Comparison of ENCODE assay signal across 9 mouse cellular contexts in the genomic region with DNA sequence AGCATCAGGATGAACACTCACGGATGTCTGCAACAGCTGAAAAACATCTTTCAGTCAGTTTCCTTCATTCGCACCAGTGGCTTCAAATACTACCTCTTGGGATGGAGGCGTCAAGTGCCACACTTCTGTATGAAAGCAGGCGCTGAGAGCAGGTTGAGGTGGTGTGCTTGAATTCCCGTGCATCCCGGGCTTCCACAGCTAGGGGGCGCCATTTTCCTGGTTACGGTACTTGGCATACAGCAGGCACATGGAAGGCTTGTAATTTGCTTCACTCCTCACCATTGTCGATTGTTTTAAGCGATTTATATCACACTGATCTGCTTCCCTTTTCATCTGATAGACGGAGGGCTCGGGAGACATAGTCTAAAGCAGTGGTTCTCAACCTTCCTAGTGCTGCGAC. TPM values are rescaled to one million over a fixed set of nuclear protein-coding genes. Genes with fewer than 3 reads are reported as not detected.
DNase-seq lines count a peak whose midpoint lies in the region; ATAC-seq and TF ChIP-seq lines count a peak whose summit lies in the region.
"Had no signal": no experiment of that assay in that cellular context is flagged by ENCODE, and none has a peak within 500 bp of the region (broad histone marks: within the 10 kb centered on the region; RNA-seq: fewer than 3 reads in every experiment).

No protein-coding gene starts in this region.

- H3K4me1 ChIP-seq in intestine, postnatal 0 days (replicated peaks; ENCODE audit: control insufficient read depth, insufficient read depth, low read length), result no peaks in the 10 kb centered on the region
- H3K4me1 ChIP-seq in intestine, embryonic 16.5 days (ENCODE audit: control insufficient read depth, insufficient read depth, low read length), result no peaks in the 10 kb centered on the region
- no peaks in the 10 kb centered on the region for H3K4me1 ChIP-seq in MEL (ENCODE audit: control insufficient read depth in 1 of 2, insufficient read depth in 2 of 2, low read length in 2 of 2)

- H3K4me3 ChIP-seq in intestine, postnatal 0 days (ENCODE audit: low read depth, low read length), result no peak overlapping the region
- H3K4me3 ChIP-seq in intestine, embryonic 16.5 days (ENCODE audit: low read length), result no peak overlapping the region
- no peak overlapping the region for H3K4me3 ChIP-seq in MEL (ENCODE audit: control insufficient read depth in 1 of 2, insufficient read depth in 1 of 2, low read depth in 2 of 2, low read length in 2 of 2)

- TF ChIP-seq EP300 in MEL (IDR thresholded peaks at IDR 0.05; ENCODE audit: low read depth in 1 of 2, low read length in 2 of 2), result no peak

- no peak for TF ChIP-seq RAD21 in MEL (IDR thresholded peaks at IDR 0.05; ENCODE audit: low read depth, low read length)

- no peak overlapping the region for H3K4me2 ChIP-seq in intestine, postnatal 0 days (replicated peaks; ENCODE audit: low read depth)
- H3K4me2 ChIP-seq in intestine, embryonic 16.5 days (ENCODE audit: low read depth, low read length), result no peak overlapping the region

- no peaks in the 10 kb centered on the region for H3K9me3 ChIP-seq in intestine, postnatal 0 days (ENCODE audit: control insufficient read depth)
- no peaks in the 10 kb centered on the region for H3K9me3 ChIP-seq in intestine, embryonic 16.5 days (ENCODE audit: control insufficient read depth, low read length)
- H3K9me3 ChIP-seq in MEL (replicated peaks; ENCODE audit: insufficient read depth, low read length), result no peaks in the 10 kb centered on the region

- TF ChIP-seq POLR2A in MEL (IDR thresholded peaks at IDR 0.05; ENCODE audit: control insufficient read depth in 1 of 2, insufficient read depth in 1 of 2, low read depth in 1 of 2, low read length in 2 of 2, poor library complexity in 1 of 2), result no peak

- no peaks in the 10 kb centered on the region for H3K36me3 ChIP-seq in intestine, postnatal 0 days (ENCODE audit: control insufficient read depth, insufficient read depth)
- no peaks in the 10 kb centered on the region for H3K36me3 ChIP-seq in intestine, embryonic 16.5 days (ENCODE audit: control insufficient read depth, insufficient read depth, low read length)
- no peaks in the 10 kb centered on the region for H3K36me3 ChIP-seq in MEL (ENCODE audit: control insufficient read depth in 1 of 2, insufficient read depth in 2 of 2, low read length in 2 of 2)

- TF ChIP-seq CTCF in intestine, postnatal 0 days (IDR thresholded peaks at IDR 0.05; ENCODE audit: low read depth), result peak; percentile 58
- peak; percentile 20 to 55 (median 42); a peak in 5 of 6 replicates for TF ChIP-seq CTCF in MEL (IDR thresholded peaks at IDR 0.05 in 2 of 3, conservative IDR thresholded peaks at IDR 0.05 in 1 of 3; ENCODE audit: control insufficient read depth in 1 of 3, insufficient read depth in 1 of 3, low read depth in 2 of 3, low read length in 3 of 3, poor library complexity in 1 of 3, severe bottlenecking in 1 of 3)

- WGBS in intestine, postnatal 0 days, result 68% methylated on average over 13 of the region's 13 CpGs
- 61% methylated on average over 13 of the region's 13 CpGs for WGBS in intestine, embryonic 16.5 days

- peak; percentile 3 for DNase-seq in MEL (ENCODE audit: low read depth, low spot score)
- peak; percentile 79 for DNase-seq in cerebellum, adult 8-10 months
- peak; percentile 59 to 61 for DNase-seq in frontal cortex, postnatal 25 days (ENCODE audit: low spot score in 2 of 2)
- peak; percentile 54 for DNase-seq in left cerebral cortex, postnatal 4 days
- DNase-seq in right cerebral cortex, postnatal 36 days (ENCODE audit: low spot score in 2 of 2), result peak; percentile 48 to 61

- H3K27ac ChIP-seq in intestine, postnatal 0 days (ENCODE audit: low read depth, low read length), result no peak overlapping the region
- H3K27ac ChIP-seq in intestine, embryonic 16.5 days (ENCODE audit: low read length), result no peak overlapping the region
- no peak overlapping the region for H3K27ac ChIP-seq in MEL (ENCODE audit: control insufficient read depth, low read depth, low read length)

- no peaks in the 10 kb centered on the region for H3K79me2 ChIP-seq in MEL (ENCODE audit: control insufficient read depth, insufficient read depth, low read length, poor library complexity)

- no peaks in the 10 kb centered on the region for H3K27me3 ChIP-seq in intestine, postnatal 0 days (replicated peaks; ENCODE audit: control insufficient read depth, insufficient read depth, low read length)
- no peaks in the 10 kb centered on the region for H3K27me3 ChIP-seq in intestine, embryonic 16.5 days (replicated peaks; ENCODE audit: control insufficient read depth, insufficient read depth, low read length)
- H3K27me3 ChIP-seq in MEL (ENCODE audit: control insufficient read depth in 1 of 2, insufficient read depth in 2 of 2, low read length in 2 of 2), result no peaks in the 10 kb centered on the region

- no peak overlapping the region for H3K9ac ChIP-seq in intestine, postnatal 0 days (ENCODE audit: low read depth, low read length)
- H3K9ac ChIP-seq in intestine, embryonic 16.5 days (ENCODE audit: low read depth, low read length), result no peak overlapping the region
- no peak overlapping the region for H3K9ac ChIP-seq in MEL (ENCODE audit: control insufficient read depth, low read depth, low read length, poor library complexity, severe bottlenecking)

- intact Hi-C loops in left cerebral cortex, postnatal 4 days (cut with DNase I), result no loop called here

- ATAC-seq in intestine, postnatal 0 days, result no peak
- no peak for ATAC-seq in intestine, embryonic 16.5 days
- no peak for ATAC-seq in granulocyte monocyte progenitor cell, adult 5-6 weeks (replicated peaks; ENCODE audit: poor library complexity, severe bottlenecking)

TF ChIP-seq in MEL, 35 proteins besides CTCF, POLR2A, EP300 and RAD21:
- TF ChIP-seq ZKSCAN1 (IDR thresholded peaks at IDR 0.05; ENCODE audit: low read depth, low read length) (no peak), ELF1 (IDR thresholded peaks at IDR 0.05; ENCODE audit: low read depth, low read length) (no peak), ZC3H11A (IDR thresholded peaks at IDR 0.05; ENCODE audit: low read depth, low read length) (no peak), E2F4 (IDR thresholded peaks at IDR 0.05; ENCODE audit: borderline replicate concordance, low read depth, low read length) (no peak), CHD1 (IDR thresholded peaks at IDR 0.05; ENCODE audit: low read depth, low read length) (no peak), MAX (IDR thresholded peaks at IDR 0.05; ENCODE audit: low read length) (no peak), NRF1 (IDR thresholded peaks at IDR 0.05; ENCODE audit: insufficient read depth, low read depth, low read length, poor library complexity, severe bottlenecking) (no peak), TCF12 (IDR thresholded peaks at IDR 0.05; ENCODE audit: low read depth, low read length) (no peak), MYB (IDR thresholded peaks at IDR 0.05; ENCODE audit: low read depth, low read length) (no peak), JUND (IDR thresholded peaks at IDR 0.05; ENCODE audit: low read depth, low read length) (no peak), BHLHE40 (IDR thresholded peaks at IDR 0.05; ENCODE audit: borderline replicate concordance, low read depth, low read length) (no peak), MAZ (IDR thresholded peaks at IDR 0.05; ENCODE audit: low read depth, low read length) (no peak)

RNA-seq across cellular contexts. Expression of a gene that starts 40.9 kb away (rescaled TPM):
- polyA plus RNA-seq in intestine, postnatal 0 days (2015; fragmentation: Nextera tagmentation; extraction: Ambion mirVana), result 0.51 and 0.55 TPM in 2 replicates
- 0.37 and 0.56 TPM in 2 replicates for polyA plus RNA-seq in intestine, embryonic 16.5 days (2015; fragmentation: Nextera tagmentation; extraction: Ambion mirVana)
- not detected in 2 replicates for total RNA-seq in MEL (2012; rRNA removed)
- polyA plus RNA-seq in MEL (2012; ENCODE audit: insufficient read depth in 1 of 2, insufficient read length in 2 of 2, low read depth in 1 of 2, low replicate concordance in 2 of 2, missing spikeins in 1 of 2), result not detected
- total RNA-seq in left cerebral cortex, postnatal 4 days (2021), result 100 to 1,000 TPM; 135 to 150 TPM
- not detected in 2 replicates for total RNA-seq in granulocyte monocyte progenitor cell, adult 5-6 weeks (2014; fragmentation: Nextera tagmentation)
- total RNA-seq in granulocyte monocyte progenitor cell, adult 5-6 weeks (2017), result not detected in 2 replicates
- polyA plus RNA-seq: spleen, adult 2 months had no signal

Comparison
In these comparisons a context has a peak if more than half of its experiments do, and no peak if none do; other contexts are left out.
1. DNase-seq: peak in every context shown above with its lines; median percentile 79 in cerebellum, adult 8-10 months; 60 in frontal cortex, postnatal 25 days; 54 in right cerebral cortex, postnatal 36 days; 54 in left cerebral cortex, postnatal 4 days; 3 in MEL.
2. RNA of a gene that starts 40.9 kb away (total RNA-seq): 135 to 150 TPM in left cerebral cortex, postnatal 4 days; not detected in MEL and not detected in granulocyte monocyte progenitor cell, adult 5-6 weeks; every median in the first group is over 100 times any median in the second.